Mouse (Mus musculus) forebrain, postnatal 0 days (tissue): ENCODE results near the gene Tmem232. TPM values are rescaled to one million over a fixed set of nuclear protein-coding genes. Genes with fewer than 3 reads are reported as not detected.

ENCODE experiments used
- ATAC-seq: fragments of 200-750 bp; cut with Nextera tagmentation; 2 replicates; pipeline ENCODE4 v1.8.0; 2017; ENCODE audit warnings: mild to moderate bottlenecking, moderate library complexity
- DNase-seq: peaks from one replicate; pipeline ENCODE4 v3.0.0-alpha.2; 2015
- H3K27ac ChIP-seq: fragments of 300-500 bp; sonication (generic); 2 replicates; pipeline ENCODE4 v1.5.1; 2014; ENCODE audit warnings: low read depth, mild to moderate bottlenecking, antibody characterized with exemption, low read length, moderate library complexity, mixed read lengths
- H3K27me3 ChIP-seq: fragments of 300-500 bp; sonication (generic); 2 replicates; pipeline ENCODE4 v1.6.1; 2014; ENCODE audit warnings: mild to moderate bottlenecking, low read length, mixed read lengths; ENCODE audit not compliant: insufficient read depth
- H3K36me3 ChIP-seq: fragments of 300-500 bp; sonication (generic); 2 replicates; pipeline ENCODE4 v1.6.1; 2014; ENCODE audit warnings: mild to moderate bottlenecking, moderate library complexity; ENCODE audit not compliant: insufficient read depth
- H3K4me1 ChIP-seq: fragments of 300-500 bp; sonication (generic); 2 replicates; pipeline ENCODE4 v1.6.1; 2014; ENCODE audit warnings: antibody characterized with exemption; ENCODE audit not compliant: insufficient read depth
- H3K4me2 ChIP-seq: fragments of 300-500 bp; sonication (generic); 2 replicates; pipeline ENCODE4 v1.6.1; 2014; ENCODE audit warnings: low read depth, mild to moderate bottlenecking, moderate library complexity
- H3K4me3 ChIP-seq: fragments of 300-500 bp; sonication (generic); 2 replicates; pipeline ENCODE4 v1.5.1; 2014; ENCODE audit warnings: low read depth, low read length, mixed read lengths
- H3K9ac ChIP-seq: fragments of 300-500 bp; sonication (generic); 2 replicates; pipeline ENCODE4 v1.6.1; 2014; ENCODE audit warnings: mild to moderate bottlenecking
- H3K9me3 ChIP-seq: fragments of 300-500 bp; sonication (generic); 2 replicates; pipeline ENCODE4 v1.6.1; 2016; ENCODE audit warnings: low read length
- CTCF ChIP-seq: sonication (generic); IDR thresholded peaks from 2 replicates; pipeline ENCODE4 v1.5.1; 2016; ENCODE audit warnings: antibody characterized with exemption, control low read depth, low read depth
- whole genome bisulfite sequencing: fragments of 180-500 bp; shearing (Covaris S2); extraction: QIAGEN DNeasy Blood & Tissue Kit; methylation state at CpG from one replicate; pipeline ENCODE4 v1.1.7; 2014; 5-methylcytosine and 5-hydroxymethylcytosine counted together
- polyA plus RNA-seq: library from polyadenylated mRNA; unstranded; fragments of >200 nt; fragmentation: Nextera tagmentation; extraction: Ambion mirVana; gene quantifications from 2 replicates; pipeline ENCODE4 v1.2.1, GENCODE M21; 2015
- total RNA-seq: library from RNA; depleted of rRNA; stranded (reverse); fragments of >200 nt; gene quantifications from 2 replicates; pipeline ENCODE4 v1.2.3, GENCODE M21; 2014

Gene Tmem232
- total and polyA plus RNA-seq, 2 experiments from 2014 or later, result 0.57 to 1.1 TPM

DNA sequence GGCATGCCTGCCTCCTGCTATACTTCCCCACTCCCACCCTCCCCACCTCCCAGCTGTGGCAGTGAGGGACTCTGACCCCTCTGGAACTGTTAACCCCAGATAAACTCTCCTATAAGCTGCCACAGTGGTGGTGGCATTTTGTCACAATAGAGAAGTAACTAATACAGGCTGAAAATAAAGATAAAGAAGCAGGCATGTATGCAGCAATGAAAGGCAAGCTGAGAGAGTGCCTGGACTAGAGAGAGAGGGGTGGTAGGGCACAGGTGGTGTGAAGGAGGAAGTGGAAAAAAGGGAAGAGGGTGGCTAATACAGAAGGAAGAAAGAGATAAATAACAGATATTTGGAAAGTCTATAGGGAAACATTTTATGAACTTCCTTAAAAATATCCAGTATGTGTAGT is 121.5 kb downstream of the Tmem232 start:
- Histone ChIP-seq H3K27ac (no peak overlapping the region), H3K4me1 (no peaks in the 10 kb centered on the region), H3K27me3 (no peaks in the 10 kb centered on the region), H3K9ac (no peak overlapping the region), H3K4me2 (no peak overlapping the region), H3K4me3 (no peak overlapping the region), H3K9me3 (no peaks in the 10 kb centered on the region), H3K36me3 (no peaks in the 10 kb centered on the region)
- ATAC-seq (no peak), DNase-seq (no peak)
- no peak for TF ChIP-seq CTCF

DNA sequence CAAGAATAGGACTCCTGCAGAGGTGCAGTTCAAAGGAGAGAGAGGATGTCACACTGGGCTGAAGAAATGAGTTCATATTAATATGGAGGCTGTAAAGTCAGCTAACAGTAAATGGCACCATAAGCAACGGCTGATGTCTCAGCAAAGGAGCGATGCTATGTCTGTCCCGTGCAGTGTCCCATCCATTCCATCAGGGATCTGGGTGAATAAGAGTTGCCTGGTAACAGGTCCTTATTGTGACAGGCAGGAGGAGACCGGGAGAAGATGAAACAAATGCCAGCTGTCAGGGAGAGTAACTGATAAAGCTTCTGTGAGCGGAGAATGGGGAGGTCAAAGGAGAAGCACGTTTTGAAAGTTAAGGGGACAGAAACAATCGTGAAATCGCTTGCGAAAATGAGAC is 135.3 kb downstream of the Tmem232 start:
- TF ChIP-seq CTCF, result no peak
- no peaks in the 10 kb centered on the region for H3K4me1 ChIP-seq
- H3K9ac ChIP-seq, result no peak overlapping the region
- ATAC-seq (no peak), DNase-seq (no peak)
- no peak overlapping the region for H3K4me2 ChIP-seq
- H3K9me3 ChIP-seq, result no peaks in the 10 kb centered on the region
- no peaks in the 10 kb centered on the region for H3K27me3 ChIP-seq
- H3K36me3 ChIP-seq, result no peaks in the 10 kb centered on the region
- no peak overlapping the region for H3K4me3 ChIP-seq
- 54% methylated on average over 9 of the region's 9 CpGs for WGBS
- H3K27ac ChIP-seq, result no peak overlapping the region

DNA sequence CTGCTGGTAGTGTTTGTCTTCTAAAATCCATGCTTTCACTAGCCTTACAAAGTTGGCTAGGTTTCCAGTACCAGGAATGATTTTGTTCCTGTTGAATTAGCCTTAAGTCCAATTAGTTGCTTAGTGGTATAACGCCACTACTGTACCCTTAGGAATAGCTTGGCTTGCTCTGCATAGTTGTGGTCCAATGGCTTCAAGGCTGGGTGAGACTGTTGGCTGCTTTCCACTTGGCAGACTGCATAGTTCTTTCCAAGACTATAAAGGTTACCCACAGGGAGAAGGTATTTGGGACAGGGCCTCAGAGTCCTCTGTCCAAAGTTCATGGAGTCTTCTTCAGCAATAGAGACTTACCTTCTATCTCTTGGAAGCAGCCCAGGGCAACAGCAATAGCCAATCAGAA is 139.7 kb downstream of the Tmem232 start:
- H3K4me3 ChIP-seq, result no peak overlapping the region
- no peaks in the 10 kb centered on the region for H3K9me3 ChIP-seq
- DNase-seq (no peak), ATAC-seq (peak; percentile 67)
- H3K4me2 ChIP-seq, result no peak overlapping the region
- H3K27ac ChIP-seq, result no peak overlapping the region
- H3K9ac ChIP-seq, result no peak overlapping the region
- TF ChIP-seq CTCF, result no peak
- H3K36me3 ChIP-seq, result no peaks in the 10 kb centered on the region
- 46% methylated on average over 1 of the region's 1 CpGs for whole genome bisulfite sequencing
- H3K4me1 ChIP-seq, result no peaks in the 10 kb centered on the region
- no peaks in the 10 kb centered on the region for H3K27me3 ChIP-seq

DNA sequence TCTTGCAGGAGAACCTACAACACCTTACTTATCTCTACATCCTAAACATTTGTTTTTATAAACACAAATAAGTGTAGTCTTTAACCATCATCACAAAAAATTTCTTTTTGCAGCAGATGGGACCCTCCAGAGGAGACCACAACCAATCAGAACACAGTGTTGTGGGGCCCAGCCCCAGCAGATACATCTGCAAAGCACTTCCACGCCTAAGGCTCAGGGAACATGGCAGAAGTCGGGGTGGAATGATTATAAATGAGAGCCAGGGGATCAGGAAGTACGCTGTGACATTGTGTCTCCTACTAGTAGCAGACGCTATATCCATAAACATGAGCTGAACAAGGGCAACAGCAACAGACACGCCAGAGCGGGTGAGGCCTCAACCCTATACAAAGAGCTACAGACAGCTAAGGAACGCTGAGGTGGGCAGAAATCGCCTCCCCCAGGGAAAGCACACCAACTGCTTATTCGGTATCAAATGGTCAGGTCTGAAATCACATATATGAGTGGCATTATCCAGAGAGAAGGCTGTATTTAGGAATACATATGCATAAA is 156.1 kb downstream of the Tmem232 start:
- 77% methylated on average over 9 of the region's 9 CpGs for WGBS
- Histone ChIP-seq H3K27me3 (no peaks in the 10 kb centered on the region), H3K27ac (no peak overlapping the region), H3K9me3 (no peaks in the 10 kb centered on the region), H3K4me3 (no peak overlapping the region), H3K9ac (no peak overlapping the region), H3K36me3 (no peaks in the 10 kb centered on the region), H3K4me2 (no peak overlapping the region), H3K4me1 (no peaks in the 10 kb centered on the region)
- no peak for DNase-seq
- no peak for ATAC-seq
- no peak for TF ChIP-seq CTCF

DNA sequence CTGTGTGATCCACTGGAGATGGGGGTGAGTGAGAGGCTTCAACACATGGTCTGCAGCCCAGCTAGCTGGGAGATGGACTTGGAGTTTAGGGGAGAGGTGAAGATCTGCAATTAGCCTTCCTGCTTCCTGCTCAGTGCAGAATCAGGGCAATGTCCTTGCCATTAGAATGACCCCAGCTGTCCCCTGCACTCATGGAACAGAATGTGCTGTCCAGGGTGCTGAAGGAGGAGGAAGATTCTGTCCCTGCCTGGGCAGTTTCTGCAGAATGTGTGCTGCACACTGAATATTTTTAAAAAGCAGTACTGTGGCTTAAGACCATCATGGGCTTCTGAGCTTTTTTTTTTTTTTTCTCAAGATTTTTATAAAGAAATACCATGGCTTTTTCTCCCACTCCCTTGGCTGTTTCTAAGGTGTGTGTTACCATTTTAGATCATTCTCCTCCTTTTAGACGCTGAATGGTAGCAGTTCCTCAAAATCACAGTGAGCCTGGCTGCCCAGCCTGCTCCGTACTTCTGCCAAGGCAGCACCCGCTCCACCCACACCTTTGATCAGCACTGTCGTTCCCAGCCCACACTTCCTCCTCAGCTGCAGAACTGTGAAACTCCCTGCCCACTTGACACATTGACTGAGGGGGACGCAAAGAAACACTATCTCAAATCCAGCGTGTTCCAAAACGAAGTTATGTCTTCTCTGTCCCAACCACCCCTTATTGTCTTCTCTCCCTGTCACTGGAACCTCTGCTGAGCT is 170.4 kb downstream of the Tmem232 start:
- Histone ChIP-seq H3K36me3 (no peaks in the 10 kb centered on the region), H3K9me3 (no peaks in the 10 kb centered on the region), H3K4me1 (no peaks in the 10 kb centered on the region), H3K27me3 (no peaks in the 10 kb centered on the region), H3K4me3 (no peak overlapping the region), H3K4me2 (no peak overlapping the region), H3K27ac (no peak overlapping the region), H3K9ac (no peak overlapping the region)
- no peak for TF ChIP-seq CTCF
- 44% methylated on average over 7 of the region's 7 CpGs for WGBS
- ATAC-seq, result no peak
- no peak for DNase-seq

DNA sequence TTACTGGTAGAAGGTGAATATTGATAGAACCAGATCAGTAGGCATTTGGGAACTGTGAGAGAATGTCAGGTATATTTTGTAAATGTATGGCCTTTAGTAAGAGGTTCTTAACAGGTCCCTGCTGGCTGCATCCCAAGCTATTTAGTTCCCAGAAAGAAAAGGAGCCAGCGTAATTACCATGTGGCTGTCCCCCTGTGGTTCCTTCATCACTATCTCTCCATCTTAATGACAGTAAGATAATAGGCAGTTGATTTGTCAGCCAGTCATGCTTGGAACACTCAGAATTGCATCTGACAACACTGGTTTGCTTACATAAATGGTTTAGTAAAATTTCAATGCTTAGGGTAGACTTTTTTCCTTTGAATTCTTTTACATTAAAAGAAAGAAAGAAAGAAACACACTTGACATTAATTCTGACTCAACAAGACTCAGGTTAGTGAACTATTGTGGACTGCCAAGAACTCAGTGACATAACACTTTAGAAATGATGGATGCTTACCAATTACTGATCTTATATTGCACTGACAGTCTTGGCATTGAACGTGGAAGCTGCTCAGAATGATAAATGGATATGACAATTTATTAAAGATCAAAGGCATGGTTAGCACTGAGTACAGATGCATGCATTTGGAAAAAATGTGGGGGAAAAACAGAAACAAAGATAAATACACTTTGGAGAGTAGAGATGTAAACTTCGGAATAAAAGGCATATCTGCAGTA is 174.9 kb downstream of the Tmem232 start:
- no peaks in the 10 kb centered on the region for H3K9me3 ChIP-seq
- no peak overlapping the region for H3K4me3 ChIP-seq
- H3K36me3 ChIP-seq, result no peaks in the 10 kb centered on the region
- no peaks in the 10 kb centered on the region for H3K4me1 ChIP-seq
- WGBS, result 50% methylated on average over 3 of the region's 3 CpGs
- H3K27ac ChIP-seq, result no peak overlapping the region
- TF ChIP-seq CTCF, result no peak
- no peak overlapping the region for H3K4me2 ChIP-seq
- no peak overlapping the region for H3K9ac ChIP-seq
- ATAC-seq, result no peak
- no peak for DNase-seq
- H3K27me3 ChIP-seq, result no peaks in the 10 kb centered on the region

DNA sequence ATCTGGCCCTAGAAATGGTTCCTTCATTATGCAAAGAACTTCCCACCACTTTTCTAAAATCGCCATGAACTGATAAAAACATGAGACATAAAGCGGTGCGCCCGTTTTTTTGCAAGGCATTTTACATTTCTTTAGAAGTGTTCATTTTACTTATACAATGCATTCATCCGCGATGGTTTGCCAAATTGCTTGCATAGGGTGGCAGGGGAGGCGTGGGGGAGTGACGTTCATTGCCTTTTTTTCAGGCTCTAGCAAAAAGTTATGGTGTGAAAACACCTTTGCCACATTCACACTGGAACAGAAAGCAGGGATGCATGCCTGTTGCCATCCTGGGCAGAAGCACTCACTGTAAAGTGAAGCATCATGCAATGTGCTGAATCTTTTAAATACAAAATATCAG is 188.7 kb downstream of the Tmem232 start:
- no peaks in the 10 kb centered on the region for H3K36me3 ChIP-seq
- no peaks in the 10 kb centered on the region for H3K27me3 ChIP-seq
- no peak overlapping the region for H3K4me2 ChIP-seq
- WGBS, result 79% methylated on average over 8 of the region's 8 CpGs
- no peak for DNase-seq
- no peak overlapping the region for H3K27ac ChIP-seq
- no peak overlapping the region for H3K9ac ChIP-seq
- no peaks in the 10 kb centered on the region for H3K9me3 ChIP-seq
- no peaks in the 10 kb centered on the region for H3K4me1 ChIP-seq
- no peak for ATAC-seq
- TF ChIP-seq CTCF, result no peak
- H3K4me3 ChIP-seq, result no peak overlapping the region
